Mouse (Mus musculus): ENCODE results near the gene Gm20917. TPM values are rescaled to one million over a fixed set of nuclear protein-coding genes. Genes with fewer than 3 reads are reported as not detected.
"Not testable (repeated sequence)": the region's sequence is repeated elsewhere in the genome, so short reads cannot be mapped to it uniquely, and the experiment has no call there.

The Gm20917 gene
- not detected in 2 replicates for polyA plus RNA-seq (2015; fragmentation: Nextera tagmentation; extraction: Ambion mirVana)

- H3K36me3 ChIP-seq; ATAC-seq (ENCODE audit: extremely low read depth, insufficient number of reproducible peaks, low FRiP score, low TSS enrichment); H3K9ac ChIP-seq; H3K27ac ChIP-seq (replicated peaks); H3K4me2 ChIP-seq; H3K4me3 ChIP-seq; H3K4me1 ChIP-seq; H3K27me3 ChIP-seq (replicated peaks); H3K9me3 ChIP-seq: not testable (repeated sequence)
- WGBS = no CpG with 5 or more reads among the region's 4 CpGs
These were observed at the start of gene Gm20917 for GRCm38 (mm10) chrY:79151022-79151421. Gm20917 (minus strand) TSS chrY:79151122.

Other genes with a start within 250 kb of the Gm20917 start
- not detected in 2 replicates for gene Gm20916, start 168.4 kb upstream of the Gm20917 start, polyA plus RNA-seq (2015; fragmentation: Nextera tagmentation; extraction: Ambion mirVana)

All from heart, embryonic 13.5 days (tissue).